Mouse (Mus musculus) testis, adult 2 months (tissue): ENCODE measurements around the gene Slc29a3. TPM values are rescaled to one million over a fixed set of nuclear protein-coding genes. Genes with fewer than 3 reads are reported as not detected.

Experiments
- H3K27ac ChIP-seq: fragments of 200-500 bp; 2 replicates; pipeline ENCODE4 v1.5.1; 2012; ENCODE audit warnings: low read depth, low read length; ENCODE audit not compliant: control insufficient read depth, insufficient read depth
- H3K27me3 ChIP-seq: fragments of 200-500 bp; 2 replicates; pipeline ENCODE4 v1.6.1; 2012; ENCODE audit warnings: mild to moderate bottlenecking, low read length, moderate library complexity; ENCODE audit not compliant: control insufficient read depth, insufficient read depth
- H3K36me3 ChIP-seq: fragments of 200-500 bp; 2 replicates; pipeline ENCODE4 v1.6.1; 2012; ENCODE audit warnings: mild to moderate bottlenecking, low read length; ENCODE audit not compliant: control insufficient read depth, insufficient read depth
- H3K4me1 ChIP-seq: fragments of 200-500 bp; 2 replicates; pipeline ENCODE4 v1.6.1; 2012; ENCODE audit warnings: low read length; ENCODE audit not compliant: control insufficient read depth, insufficient read depth
- H3K4me3 ChIP-seq: fragments of 200-500 bp; 2 replicates; pipeline ENCODE4 v1.5.1; 2012; ENCODE audit warnings: low read depth, mild to moderate bottlenecking, low read length, moderate library complexity, mixed read lengths; ENCODE audit not compliant: control insufficient read depth
- CTCF ChIP-seq: fragments of 200-500 bp; IDR thresholded peaks from 2 replicates; pipeline ENCODE4 v1.5.1; 2012; ENCODE audit warnings: low read depth, mild to moderate bottlenecking, inconsistent platforms, low read length, moderate library complexity; ENCODE audit not compliant: control insufficient read depth, insufficient read depth, insufficient replicate concordance
- POLR2A ChIP-seq: fragments of 200-500 bp; IDR thresholded peaks from 2 replicates; pipeline ENCODE4 v1.6.1; 2012; ENCODE audit warnings: low read depth, mild to moderate bottlenecking, inconsistent platforms, low read length, moderate library complexity; ENCODE audit not compliant: control insufficient read depth
- polyA plus RNA-seq: library from polyadenylated mRNA; depleted of rRNA; stranded (reverse); fragments of >200 nt; gene quantifications from 2 replicates; pipeline ENCODE4 v1.2.3, GENCODE M21; 2012

Gene Slc29a3
- polyA plus RNA-seq, 1 experiment: 66.3 TPM

DNA sequence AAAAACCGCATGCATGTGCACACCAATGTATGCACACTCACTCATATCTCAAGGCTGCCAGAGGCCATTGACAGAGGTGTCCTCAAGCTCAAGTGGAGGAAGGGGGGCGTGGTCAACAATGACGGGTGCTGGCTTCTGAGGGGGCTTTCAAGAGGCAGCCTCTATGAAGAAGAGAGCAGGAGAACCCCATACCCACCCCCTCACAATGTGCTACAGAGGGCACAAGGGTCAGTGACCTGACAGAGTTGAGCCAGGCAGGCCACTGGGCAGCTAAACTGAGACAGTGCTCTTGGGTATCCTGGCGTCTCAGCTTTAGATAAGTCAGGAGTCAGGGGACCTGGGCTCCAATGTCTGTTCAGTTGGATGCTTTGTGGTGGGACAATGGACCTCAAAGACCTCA, 63.2 kb downstream of the Slc29a3 start:
- Histone ChIP-seq H3K27me3 (no peaks in the 10 kb centered on the region), H3K4me3 (no peak overlapping the region), H3K27ac (no peak overlapping the region), H3K4me1 (peaks cover 12% of the 10 kb centered on the region), H3K36me3 (no peaks in the 10 kb centered on the region)
- TF ChIP-seq POLR2A (no peak), CTCF (no peak)

DNA sequence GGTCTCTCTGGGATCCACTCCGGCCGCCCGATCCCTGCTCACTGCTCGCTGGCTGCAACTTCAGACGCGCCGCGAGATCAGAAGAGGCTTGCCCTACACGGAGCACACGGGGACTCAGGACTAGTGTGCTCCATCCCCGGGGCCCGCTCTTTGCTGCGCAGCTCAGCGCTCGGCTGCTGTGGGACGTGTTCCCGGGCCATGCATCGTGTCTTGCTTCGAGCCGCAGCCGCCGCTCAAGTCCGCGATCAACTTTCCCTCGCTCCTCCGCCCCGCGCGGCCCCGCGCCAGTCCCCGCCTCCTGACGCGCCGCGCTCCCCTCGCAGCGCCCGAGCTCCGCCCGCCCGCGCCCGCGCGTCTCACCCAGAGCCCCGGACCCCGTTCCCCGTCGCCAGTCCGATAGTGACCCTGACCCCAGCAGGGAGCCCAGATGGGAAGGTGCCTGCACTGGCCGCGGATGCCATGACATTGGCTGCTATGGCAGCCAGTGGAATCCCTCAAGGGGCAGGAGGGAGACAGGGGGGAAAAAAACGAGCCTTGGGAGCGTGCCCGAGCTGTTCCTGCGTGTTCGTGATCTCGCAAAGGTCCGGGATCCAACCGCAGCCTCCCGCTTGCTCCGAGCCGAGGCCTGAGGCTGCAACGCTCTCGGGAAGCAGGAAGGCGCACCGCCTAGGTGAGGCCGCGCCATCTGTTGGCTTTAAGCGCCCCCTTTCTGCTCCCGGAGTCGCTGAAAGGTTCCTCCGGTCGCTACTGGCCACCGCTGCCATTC, 65.4 kb downstream of the Slc29a3 start:
- H3K27me3 ChIP-seq: no peaks in the 10 kb centered on the region
- no peak overlapping the region for H3K27ac ChIP-seq

DNA sequence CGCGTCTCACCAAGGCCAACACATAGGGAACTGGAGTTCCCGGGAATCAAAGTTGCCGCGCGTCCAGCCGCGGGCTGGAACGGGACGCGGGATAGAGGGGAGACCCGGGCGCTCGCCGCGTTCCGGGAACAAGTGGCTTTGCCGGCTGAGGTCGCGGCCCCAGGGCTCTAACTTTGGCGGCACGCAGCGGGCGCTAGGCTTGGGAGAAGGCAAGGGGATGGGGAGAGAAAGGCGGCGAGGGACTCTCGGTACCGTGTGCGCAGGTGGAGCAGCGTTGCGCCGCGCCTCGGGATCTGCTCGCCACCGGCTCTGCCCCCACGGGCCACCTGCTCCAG, 66.0 kb downstream of the Slc29a3 start:
- TF ChIP-seq CTCF (no peak), POLR2A (no peak)
- Histone ChIP-seq H3K4me1 (peaks cover 12% of the 10 kb centered on the region), H3K27me3 (no peaks in the 10 kb centered on the region), H3K4me3 (peak overlapping the region; percentile 53), H3K27ac (no peak overlapping the region), H3K36me3 (no peaks in the 10 kb centered on the region)

More for the DNA sequence above, 65.4 kb downstream of the Slc29a3 start:
- peak; percentile 26; the same call in 1 of the 2 replicates for TF ChIP-seq CTCF
- TF ChIP-seq POLR2A: no peak
- Histone ChIP-seq H3K4me3 (peak overlapping the region; percentile 53), H3K36me3 (no peaks in the 10 kb centered on the region), H3K4me1 (peaks cover 12% of the 10 kb centered on the region)

DNA sequence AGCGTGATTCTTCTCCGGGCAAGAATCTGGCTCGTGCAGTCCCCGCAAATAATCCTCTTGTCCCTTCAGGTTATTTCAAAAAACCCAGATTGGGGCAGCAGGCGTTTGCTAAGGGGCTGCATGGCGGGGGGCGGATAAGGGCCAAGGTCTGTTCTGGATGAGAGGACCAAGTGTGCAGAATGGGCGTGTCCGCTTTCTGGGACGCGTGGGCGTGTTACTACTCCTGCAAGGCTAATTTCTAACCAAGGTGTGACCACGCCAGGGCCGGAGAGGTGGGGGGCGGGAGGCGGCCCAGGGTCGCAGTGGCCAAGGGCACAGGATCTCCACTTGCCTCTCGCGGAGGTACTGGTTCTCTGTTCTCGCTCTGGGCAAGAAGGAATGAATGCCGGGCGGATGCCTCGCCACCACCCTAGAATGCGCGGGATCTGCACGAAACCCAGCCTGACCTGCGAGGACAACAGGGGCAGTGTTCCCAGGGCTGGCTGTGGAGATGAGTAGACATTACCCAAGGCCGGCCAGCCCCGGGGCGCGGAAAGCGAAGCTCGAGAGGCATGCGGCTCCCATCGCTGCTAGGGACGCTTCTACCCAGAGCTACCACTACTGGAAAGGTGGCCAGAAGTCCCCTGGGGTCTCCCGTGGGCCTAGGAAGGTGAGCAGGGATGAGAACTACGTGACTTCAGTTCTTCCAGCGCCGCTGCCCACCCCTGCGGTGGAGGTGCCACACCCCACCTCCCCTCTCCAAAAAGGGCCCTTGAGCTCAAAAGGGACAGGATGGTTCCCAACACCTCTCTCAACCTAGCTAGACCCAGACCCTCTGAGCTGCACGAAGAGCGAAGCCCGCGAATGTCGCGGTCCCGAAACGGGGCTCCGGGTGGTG, 66.6 kb downstream of the Slc29a3 start:
- no peaks in the 10 kb centered on the region for H3K36me3 ChIP-seq
- H3K4me1 ChIP-seq: peaks cover 12% of the 10 kb centered on the region
- TF ChIP-seq CTCF (no peak), POLR2A (no peak)
- peak overlapping the region; percentile 53 for H3K4me3 ChIP-seq
- no peak overlapping the region for H3K27ac ChIP-seq
- no peaks in the 10 kb centered on the region for H3K27me3 ChIP-seq

DNA sequence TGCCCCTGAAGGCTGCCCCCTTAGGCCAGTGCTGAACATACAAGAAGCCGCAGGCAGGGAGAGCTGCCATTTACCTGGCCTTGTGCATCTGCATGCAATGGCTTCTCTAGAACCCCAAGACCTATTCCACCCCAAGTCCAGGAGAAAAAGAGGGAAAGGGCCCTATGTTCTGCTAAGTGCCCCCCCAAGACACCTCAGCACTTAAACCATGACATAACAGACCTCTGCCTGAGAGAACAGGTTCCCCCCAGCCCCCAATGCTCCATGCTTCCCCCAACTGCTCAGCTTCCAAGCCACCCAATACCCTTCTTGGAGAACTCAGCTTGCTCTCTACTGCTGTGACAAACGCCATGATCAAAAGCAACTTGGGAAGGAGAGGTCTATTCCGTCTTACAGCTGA, 73.7 kb downstream of the Slc29a3 start:
- H3K36me3 ChIP-seq: no peaks in the 10 kb centered on the region
- H3K4me1 ChIP-seq: no peaks in the 10 kb centered on the region
- no peak overlapping the region for H3K27ac ChIP-seq
- H3K4me3 ChIP-seq: no peak overlapping the region
- no peaks in the 10 kb centered on the region for H3K27me3 ChIP-seq
- TF ChIP-seq CTCF (no peak), POLR2A (no peak)

DNA sequence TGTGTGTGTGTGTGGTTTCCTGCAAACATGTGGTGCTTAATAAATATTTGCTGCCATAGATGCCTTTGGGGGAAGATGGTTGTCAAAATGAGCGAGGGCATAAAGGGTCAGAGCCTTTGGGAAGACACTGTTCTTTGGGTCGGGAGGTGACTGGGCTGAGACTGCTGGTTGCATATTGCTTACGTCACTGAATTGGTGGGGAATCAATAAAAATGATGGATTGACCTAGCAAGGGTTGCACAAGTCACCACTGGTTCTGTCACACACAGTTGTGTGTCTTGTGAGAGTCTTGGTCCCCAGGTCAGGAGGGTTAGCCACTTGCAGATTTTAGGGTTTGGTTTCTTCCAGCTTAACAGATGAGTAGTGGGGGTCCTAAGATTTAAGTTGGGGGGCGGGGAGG, 75.3 kb downstream of the Slc29a3 start:
- Histone ChIP-seq H3K27ac (no peak overlapping the region), H3K27me3 (no peaks in the 10 kb centered on the region), H3K4me3 (no peak overlapping the region), H3K36me3 (no peaks in the 10 kb centered on the region), H3K4me1 (no peaks in the 10 kb centered on the region)
- TF ChIP-seq CTCF: no peak
- TF ChIP-seq POLR2A: no peak

DNA sequence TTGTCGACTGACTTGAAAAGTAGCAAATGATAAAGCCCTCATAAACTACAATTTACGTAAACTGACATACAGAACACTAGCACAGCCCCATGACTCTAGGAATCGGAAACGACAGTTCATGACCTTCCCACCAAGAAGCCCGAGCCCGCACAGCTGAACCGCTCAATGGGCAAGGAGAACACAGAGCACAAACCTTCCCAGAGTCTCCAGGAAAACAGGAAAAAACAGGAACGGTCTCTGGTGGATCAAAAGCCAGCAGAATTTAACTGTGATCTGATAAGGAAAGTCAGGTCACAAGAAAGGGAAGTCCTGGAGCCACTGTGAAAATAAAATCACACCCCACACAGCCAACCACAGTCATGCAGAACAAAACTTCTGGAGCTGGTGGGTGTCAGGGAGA, 82.4 kb downstream of the Slc29a3 start:
- TF ChIP-seq CTCF (no peak), POLR2A (no peak)
- no peak overlapping the region for H3K27ac ChIP-seq
- no peak overlapping the region for H3K4me3 ChIP-seq
- no peaks in the 10 kb centered on the region for H3K36me3 ChIP-seq
- no peaks in the 10 kb centered on the region for H3K27me3 ChIP-seq
- H3K4me1 ChIP-seq: no peaks in the 10 kb centered on the region
